Mouse (Mus musculus) urinary bladder, postnatal 4 days (tissue): ENCODE measurements at regions not wholly inside any gene's neighbourhood (a gene's known extent, or its start where the extent isn't known, plus 50 kb on each side); places are given as distances from the start of the nearest gene placed in this dataset.

Experiments
- DNase-seq, 2 experiments: peaks; one replicate each; pipeline ENCODE4 v3.0.0; 2021 to 2022; ENCODE audit warnings: low spot score in 2 of 2

- no peak for DNase-seq
Measured at GRCm38 (mm10) chr2:9592531-9592930, 288.5 kb upstream of the 4930412O13Rik start.

DNA sequence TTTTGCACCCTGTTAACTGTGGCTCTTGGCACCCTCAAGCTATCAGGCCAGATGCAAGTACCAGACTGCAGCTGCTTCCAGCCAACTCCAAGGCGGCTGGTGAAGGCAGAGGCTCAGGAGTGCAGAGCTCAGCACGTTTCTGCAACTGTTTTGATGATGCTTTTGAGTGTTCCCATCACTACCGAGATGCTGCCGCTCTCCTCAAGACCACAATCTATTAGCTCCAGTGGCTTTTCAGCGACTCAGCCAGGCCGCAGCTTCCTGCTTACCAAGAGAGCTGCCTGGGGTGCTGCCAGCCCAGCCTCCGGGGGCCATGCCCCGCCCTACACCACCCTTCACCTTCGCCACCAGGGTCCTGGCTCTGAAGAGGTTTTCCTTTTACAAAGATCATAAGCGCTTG lies 287.1 kb upstream of the 4930412O13Rik start:
- no peak for DNase-seq

GRCm38 (mm10) chr2:9595236-9595850 lies 285.7 kb upstream of the 4930412O13Rik start:
- DNase-seq: no peak

GRCm38 (mm10) chr2:9596135-9596534 lies 284.9 kb upstream of the 4930412O13Rik start:
- no peak for DNase-seq

DNA sequence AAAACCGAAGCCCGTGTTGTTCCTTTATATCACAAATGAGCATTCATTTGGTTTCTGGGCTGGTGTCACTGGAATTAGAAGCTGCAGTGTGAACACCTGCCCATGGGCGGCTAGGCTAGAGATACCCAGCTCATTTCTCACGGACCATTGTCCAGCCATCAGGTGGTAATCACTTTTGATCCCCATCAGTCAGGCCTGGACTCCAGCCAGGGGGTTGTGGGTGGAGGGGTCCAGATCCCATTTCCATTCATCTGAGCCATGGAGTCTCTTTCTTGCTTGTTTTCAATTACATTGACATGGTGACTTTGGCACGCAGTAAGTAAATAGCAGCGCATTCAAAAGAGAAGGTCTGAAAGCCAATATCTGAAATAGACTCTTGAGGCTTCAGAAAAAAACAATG lies 276.1 kb upstream of the 4930412O13Rik start:
- DNase-seq: no peak

DNA sequence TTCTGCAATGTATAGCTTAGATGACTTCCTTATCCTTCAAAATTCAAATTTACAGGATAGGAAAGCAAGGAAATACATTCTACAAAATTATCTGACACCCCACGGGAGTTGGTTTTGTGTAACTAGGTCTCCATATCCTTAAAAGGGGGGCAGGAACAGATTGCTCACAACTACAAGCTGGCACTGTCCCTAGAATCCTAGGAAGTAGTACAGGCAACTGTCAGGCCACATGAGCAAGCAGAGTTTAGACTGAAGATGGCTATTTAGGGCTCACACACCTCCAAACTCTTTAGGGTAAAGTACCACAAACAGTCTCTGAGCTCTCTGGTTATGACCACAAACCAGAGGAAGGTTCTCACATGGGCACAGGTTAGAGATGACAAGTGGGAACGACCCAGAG lies 273.5 kb upstream of the 4930412O13Rik start:
- DNase-seq: no peak

DNA sequence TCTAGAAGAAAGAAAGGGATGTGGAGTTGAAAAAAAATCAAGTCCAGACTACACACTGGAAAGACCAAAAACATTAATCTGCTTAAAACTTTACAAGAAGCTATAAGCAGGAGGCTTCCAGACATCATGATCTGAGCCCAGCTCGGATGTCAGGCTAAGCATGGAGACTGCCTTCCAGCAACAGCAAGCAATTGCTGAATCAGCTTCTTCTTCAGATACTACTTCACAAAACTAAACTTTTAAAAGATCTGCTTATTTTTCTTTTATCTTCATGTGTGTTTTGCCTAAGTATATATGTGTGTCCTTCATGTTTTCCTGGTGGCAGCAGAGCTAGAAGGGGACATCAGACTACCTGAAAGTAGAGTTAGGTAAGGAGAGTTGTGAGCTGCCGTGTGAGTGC lies 266.6 kb upstream of the 4930412O13Rik start:
- DNase-seq: no peak

GRCm38 (mm10) chr2:9616292-9616691 lies 264.8 kb upstream of the 4930412O13Rik start:
- no peak for DNase-seq

DNA sequence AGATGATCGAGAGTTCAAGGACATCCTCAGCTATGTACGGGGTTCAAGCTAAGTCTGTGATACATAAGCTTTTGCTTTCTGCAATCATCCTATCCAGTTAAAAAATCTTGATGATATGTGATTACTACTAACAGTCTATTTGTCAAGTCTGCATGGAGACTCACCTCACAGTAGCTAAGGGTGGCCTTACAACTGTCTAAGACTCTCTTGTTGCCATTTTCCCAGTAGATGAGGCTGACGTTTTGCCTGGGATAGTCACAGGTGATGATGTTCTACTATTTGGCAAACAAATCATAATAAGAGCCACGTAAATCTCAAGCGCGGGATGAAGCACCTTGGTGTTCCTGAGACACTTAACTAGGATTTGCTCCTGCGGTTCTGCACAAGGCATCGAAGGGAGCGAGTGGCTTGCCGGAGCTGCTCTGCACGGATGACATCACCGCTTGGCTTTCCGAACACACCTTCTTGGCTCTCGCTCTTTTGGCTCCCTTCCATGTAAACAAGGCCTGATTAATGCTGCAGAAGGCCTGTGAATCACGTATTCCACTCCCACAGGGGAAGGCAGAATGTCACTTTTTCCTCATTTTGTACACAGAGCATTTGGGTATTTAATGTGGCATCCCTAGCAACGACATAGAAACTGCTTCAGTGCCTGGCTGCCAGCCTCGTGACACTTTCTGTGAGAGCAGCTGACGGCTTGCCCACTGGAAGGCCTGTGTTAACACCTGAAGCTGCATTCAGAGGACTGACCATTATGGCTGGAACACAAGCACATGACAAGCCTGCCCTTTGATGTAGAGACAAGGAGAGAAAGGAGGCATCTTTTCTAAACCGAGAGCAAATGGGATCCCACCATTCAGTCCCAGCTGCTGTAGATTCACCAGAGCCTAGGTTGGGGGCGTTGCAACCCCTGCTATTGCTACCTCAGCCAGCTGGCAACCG lies 260.5 kb upstream of the 4930412O13Rik start:
- DNase-seq: peak; percentile 51 to 71

DNA sequence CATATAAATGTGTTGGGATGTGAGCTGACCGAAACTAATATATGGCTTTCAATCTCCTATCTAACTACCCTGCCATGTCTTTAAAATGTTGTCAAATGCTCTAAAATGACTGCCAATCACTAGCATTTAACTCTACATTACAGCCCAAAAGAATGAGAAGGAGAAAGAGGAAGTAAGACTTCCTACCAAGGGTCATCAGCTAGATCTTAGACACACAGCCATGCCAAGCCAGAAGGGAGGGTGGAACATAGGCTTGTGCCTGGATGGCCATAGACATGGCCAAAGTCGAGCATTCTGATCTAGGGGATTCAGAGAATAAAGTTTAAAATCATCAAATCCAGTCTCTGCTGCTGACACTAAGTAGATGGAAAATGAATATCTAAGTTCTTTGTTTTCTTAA lies 257.4 kb upstream of the 4930412O13Rik start:
- DNase-seq: no peak

DNA sequence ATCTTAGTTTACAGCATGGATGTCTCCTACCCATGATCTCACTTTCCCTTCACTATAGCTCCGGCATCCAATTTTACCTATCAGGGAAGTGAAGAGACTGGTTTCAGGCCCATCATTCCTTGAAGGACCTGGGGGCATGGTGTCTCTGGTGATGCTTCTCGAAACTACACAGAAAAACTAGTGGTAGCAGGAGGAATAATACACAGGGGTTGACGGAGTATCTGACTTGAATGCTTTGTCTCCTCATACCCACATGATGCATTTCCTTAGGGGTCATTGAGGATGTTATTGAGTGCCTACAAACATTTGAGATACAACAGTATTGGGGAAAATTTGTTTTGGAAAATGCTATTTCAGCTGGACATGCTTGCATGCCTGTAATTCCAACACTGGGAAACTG lies 253.0 kb upstream of the 4930412O13Rik start:
- no peak for DNase-seq

GRCm38 (mm10) chr2:9632719-9633446 lies 248.2 kb upstream of the 4930412O13Rik start:
- DNase-seq: no peak

GRCm38 (mm10) chr2:9639262-9639661 lies 241.8 kb upstream of the 4930412O13Rik start:
- DNase-seq: no peak

DNA sequence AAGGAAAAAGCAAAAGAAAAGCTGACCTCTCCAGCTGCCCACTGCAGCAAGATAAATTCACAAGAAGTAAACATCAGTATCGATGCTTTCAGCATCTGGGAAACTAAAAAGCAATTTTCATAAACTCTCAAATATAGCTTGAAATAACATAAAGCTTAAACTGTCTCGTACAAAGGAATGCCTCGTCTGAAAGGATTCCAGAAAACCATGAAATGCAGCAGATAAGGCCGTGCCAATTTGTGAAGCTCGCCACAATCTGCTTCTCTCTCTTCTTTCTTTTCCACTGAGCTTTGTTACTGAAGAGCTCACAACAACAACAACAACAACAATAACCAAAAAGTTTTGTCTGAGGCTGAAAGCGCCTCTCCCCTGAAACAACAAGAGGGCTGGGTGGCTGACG lies 239.4 kb upstream of the 4930412O13Rik start:
- DNase-seq: no peak

GRCm38 (mm10) chr2:9642411-9642810 lies 238.6 kb upstream of the 4930412O13Rik start:
- DNase-seq: no peak

DNA sequence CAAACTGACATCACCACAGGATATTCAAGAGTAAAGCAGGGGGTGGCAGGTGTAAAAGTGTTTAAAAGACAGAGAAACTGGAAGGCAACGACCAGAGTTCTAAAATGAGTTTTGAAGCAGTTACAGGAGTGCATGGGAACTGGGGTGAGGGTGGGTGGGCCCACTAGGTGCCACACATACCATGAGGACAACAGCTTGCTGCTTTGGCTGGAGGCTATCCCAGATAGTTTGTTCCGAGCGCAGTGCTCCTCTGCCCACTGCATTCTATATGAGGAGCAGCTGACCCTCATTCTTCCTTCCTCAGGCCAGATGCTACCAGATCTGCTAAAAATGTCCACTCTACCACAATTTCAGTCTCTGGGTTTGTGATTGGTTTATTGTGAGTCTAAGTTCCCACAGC lies 234.6 kb upstream of the 4930412O13Rik start:
- no peak for DNase-seq

- DNase-seq: no peak
Measured at GRCm38 (mm10) chr2:9646963-9647362, 234.1 kb upstream of the 4930412O13Rik start.

DNA sequence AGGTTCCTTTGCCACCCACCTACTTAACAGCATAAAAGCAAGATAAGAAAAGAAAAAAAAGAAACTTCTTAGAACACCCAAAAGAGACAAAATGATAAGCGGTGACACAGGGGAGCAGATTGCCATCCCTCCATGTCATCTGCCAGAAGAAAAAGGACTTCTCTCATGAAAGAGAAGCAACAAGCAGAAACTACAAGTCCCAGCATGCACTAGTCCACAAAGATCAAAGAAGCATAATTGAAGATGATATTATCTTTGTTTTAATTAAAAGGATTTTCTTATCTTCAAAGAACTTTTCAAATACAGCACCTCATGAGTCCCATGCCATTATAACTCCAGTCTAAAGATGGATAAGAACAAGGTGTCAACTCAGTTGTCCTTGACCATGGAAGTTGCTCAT lies 231.0 kb upstream of the 4930412O13Rik start:
- no peak for DNase-seq

- DNase-seq: no peak
Measured at GRCm38 (mm10) chr2:9658880-9659279, 222.2 kb upstream of the 4930412O13Rik start.

DNA sequence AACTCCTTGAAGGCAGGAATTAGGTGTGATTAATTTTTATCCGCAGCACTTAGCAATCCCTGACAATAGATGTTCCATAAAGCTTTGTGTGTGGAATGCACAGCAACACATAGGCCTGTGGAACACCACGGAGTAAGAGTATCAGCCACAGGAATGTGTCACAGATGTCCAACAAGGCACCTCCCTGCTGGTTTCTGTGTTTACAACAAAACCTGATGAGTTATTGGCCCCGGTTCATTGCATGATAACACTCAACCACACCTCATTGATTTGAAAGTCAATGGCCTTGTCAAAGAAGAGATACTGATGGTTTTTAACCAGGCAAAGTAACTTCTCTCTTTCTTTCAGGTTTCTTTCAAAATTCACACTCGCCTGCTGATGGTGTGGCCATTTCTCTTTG lies 211.4 kb upstream of the 4930412O13Rik start:
- no peak for DNase-seq

DNA sequence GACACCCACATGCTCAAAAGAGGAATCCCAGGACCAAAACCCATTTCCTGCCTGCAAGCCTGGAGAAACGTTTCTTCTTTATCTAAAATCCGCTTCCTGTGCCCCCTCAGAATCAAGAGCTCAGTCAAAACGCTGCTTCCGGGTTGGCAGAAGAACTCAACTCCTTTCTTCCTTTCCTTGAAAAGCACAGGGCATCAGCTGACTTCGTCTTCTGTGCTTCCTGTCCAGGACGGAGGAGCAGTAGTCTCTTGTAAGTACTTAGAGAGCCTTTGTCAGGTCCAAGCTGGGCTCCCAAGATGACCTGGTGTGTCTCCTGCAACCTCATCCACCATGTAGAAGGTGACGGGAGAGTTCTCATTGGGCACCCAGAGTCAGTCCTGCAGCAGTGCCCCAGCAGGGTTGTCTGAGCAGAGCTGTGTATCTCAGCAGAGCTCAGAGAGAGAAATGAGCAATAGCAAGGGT lies 199.3 kb upstream of the 4930412O13Rik start:
- no peak for DNase-seq

DNA sequence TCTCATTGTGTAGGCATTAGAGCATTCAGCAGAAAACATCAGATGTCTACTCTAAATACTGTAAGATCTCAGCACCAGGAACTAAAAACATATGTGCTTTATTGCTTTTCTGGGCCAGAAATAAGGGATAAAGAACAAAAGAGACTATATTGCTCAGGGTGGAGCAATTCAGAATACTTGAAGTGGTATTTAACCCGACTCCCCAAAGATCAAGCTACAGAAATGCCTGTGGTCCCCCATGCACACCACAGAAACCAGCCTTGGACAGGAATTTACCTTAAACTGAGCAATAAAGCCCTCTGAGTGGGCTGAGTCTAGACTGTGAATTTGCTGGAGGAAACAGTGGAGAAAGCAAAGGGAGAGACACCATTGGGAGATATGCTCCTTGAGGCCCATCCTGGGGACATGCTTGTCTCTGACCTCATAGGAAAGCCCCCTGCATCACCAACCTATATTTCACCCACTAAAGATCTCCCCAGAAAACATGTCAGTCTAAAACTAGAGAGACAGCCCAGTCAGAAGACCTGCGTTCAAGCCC lies 197.3 kb upstream of the 4930412O13Rik start:
- no peak for DNase-seq
